Mouse (Mus musculus) lung, embryonic 16.5 days (tissue): ENCODE results near the gene Sgca. TPM values are rescaled to one million over a fixed set of nuclear protein-coding genes. Genes with fewer than 3 reads are reported as not detected.

Experiments
- ATAC-seq: fragments of 200-750 bp; cut with Nextera tagmentation; 2 replicates; pipeline ENCODE4 v1.8.0; 2017; ENCODE audit warnings: low read depth, mild to moderate bottlenecking, moderate library complexity
- H3K27ac ChIP-seq: fragments of 300-500 bp; sonication (generic); 2 replicates; pipeline ENCODE4 v1.5.1; 2014; ENCODE audit warnings: mild to moderate bottlenecking, control low read depth, low read length
- H3K27me3 ChIP-seq: fragments of 300-500 bp; sonication (generic); 2 replicates; pipeline ENCODE4 v1.6.1; 2014; ENCODE audit warnings: low read depth, low read length, mixed read lengths; ENCODE audit not compliant: control insufficient read depth, insufficient read depth
- H3K36me3 ChIP-seq: fragments of 300-500 bp; sonication (generic); 2 replicates; pipeline ENCODE4 v1.6.1; 2014; ENCODE audit warnings: low read length; ENCODE audit not compliant: control insufficient read depth, insufficient read depth
- H3K4me1 ChIP-seq: fragments of 300-500 bp; sonication (generic); replicated peaks from 2 replicates; pipeline ENCODE4 v1.6.1; 2014; ENCODE audit warnings: low read length, mixed read lengths; ENCODE audit not compliant: control insufficient read depth, insufficient read depth
- H3K4me2 ChIP-seq: fragments of 300-500 bp; sonication (generic); 2 replicates; pipeline ENCODE4 v1.6.1; 2014; ENCODE audit warnings: low read depth, low read length, control low read depth
- H3K4me3 ChIP-seq: fragments of 300-500 bp; sonication (generic); 2 replicates; pipeline ENCODE4 v1.5.1; 2014; ENCODE audit warnings: mild to moderate bottlenecking, low read length, control low read depth
- H3K9ac ChIP-seq: fragments of 300-500 bp; sonication (generic); 2 replicates; pipeline ENCODE4 v1.6.1; 2014; ENCODE audit warnings: low read length, control low read depth
- H3K9me3 ChIP-seq: fragments of 300-500 bp; sonication (generic); 2 replicates; pipeline ENCODE4 v1.6.1; 2016; ENCODE audit warnings: low read length; ENCODE audit not compliant: control insufficient read depth
- WGBS: fragments of 180-500 bp; shearing (Covaris S2); extraction: QIAGEN DNeasy Blood & Tissue Kit; methylation state at CpG from one replicate; pipeline ENCODE4 v1.1.7; 2014; 5-methylcytosine and 5-hydroxymethylcytosine counted together
- polyA plus RNA-seq: library from polyadenylated mRNA; unstranded; fragments of >200 nt; fragmentation: Nextera tagmentation; extraction: Ambion mirVana; gene quantifications from 2 replicates; pipeline ENCODE4 v1.2.1, GENCODE M21; 2015

Gene Sgca
- 1.3 and 1.4 TPM in 2 replicates for polyA plus RNA-seq

DNA sequence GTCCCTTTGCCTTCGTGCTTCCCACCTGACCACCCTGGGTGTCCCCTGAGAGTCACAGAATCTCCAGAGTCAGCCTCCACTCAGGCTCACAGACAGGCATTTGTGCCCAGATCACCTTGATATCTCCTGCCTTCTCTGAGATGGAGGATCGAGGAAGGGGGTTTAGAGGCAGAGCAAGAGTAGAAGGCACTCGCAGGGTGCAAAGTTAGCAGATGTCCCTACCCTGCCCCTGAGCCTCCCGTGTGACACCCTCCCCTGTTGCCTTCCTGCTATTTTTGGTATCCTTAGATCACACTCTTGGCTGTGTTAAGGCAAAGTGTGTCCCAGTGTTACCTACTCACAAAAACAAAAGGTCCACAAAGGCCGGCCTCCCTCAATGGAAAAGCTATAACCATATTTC lies at the start of gene Sgca:
Gene Sgca, minus strand, starts transcription at position 129 of the 400 bp plus-strand sequence.
- Histone ChIP-seq H3K4me1 (peaks cover 4% of the 10 kb centered on the region; the same call in 1 of the 2 replicates), H3K27me3 (no peaks in the 10 kb centered on the region)

GRCm38 (mm10) chr11:95025227-95026012 lies 49.3 kb upstream of the Sgca start:
- H3K4me2 ChIP-seq: no peak overlapping the region
- WGBS: 63% methylated on average over 11 of the region's 11 CpGs
- H3K4me1 ChIP-seq: no peaks in the 10 kb centered on the region; the same call in none of the 2 replicates
- H3K27ac ChIP-seq: peak overlapping the region; percentile 84
- peak; percentile 65 for ATAC-seq
- H3K9ac ChIP-seq: no peak overlapping the region
- no peaks in the 10 kb centered on the region for H3K9me3 ChIP-seq
- H3K36me3 ChIP-seq: peaks cover 7% of the 10 kb centered on the region; the same call in 1 of the 2 replicates
- no peak overlapping the region for H3K4me3 ChIP-seq
- no peaks in the 10 kb centered on the region for H3K27me3 ChIP-seq

More for the DNA sequence above, at the start of gene Sgca:
- no peak within 1 kb of the TSS for H3K9ac ChIP-seq
- no peaks in the 10 kb centered on the region for H3K9me3 ChIP-seq
- no peak within 1 kb of the TSS for H3K4me2 ChIP-seq
- WGBS: 60% methylated on average over 5 of the region's 5 CpGs
- no peaks in the 10 kb centered on the region for H3K36me3 ChIP-seq
- no peak within 1 kb of the TSS for H3K27ac ChIP-seq
- no peak within 1 kb of the TSS for H3K4me3 ChIP-seq
- no peak for ATAC-seq

GRCm38 (mm10) chr11:95024439-95025184 lies 48.5 kb upstream of the Sgca start:
- Histone ChIP-seq H3K4me3 (no peak overlapping the region), H3K9me3 (no peaks in the 10 kb centered on the region), H3K36me3 (peaks cover 8% of the 10 kb centered on the region; the same call in 1 of the 2 replicates), H3K4me2 (no peak overlapping the region), H3K4me1 (no peaks in the 10 kb centered on the region; the same call in none of the 2 replicates), H3K27ac (peak overlapping the region; percentile 84), H3K9ac (no peak overlapping the region), H3K27me3 (no peaks in the 10 kb centered on the region)
- WGBS: 66% methylated on average over 29 of the region's 29 CpGs
- peak; percentile 35 for ATAC-seq

DNA sequence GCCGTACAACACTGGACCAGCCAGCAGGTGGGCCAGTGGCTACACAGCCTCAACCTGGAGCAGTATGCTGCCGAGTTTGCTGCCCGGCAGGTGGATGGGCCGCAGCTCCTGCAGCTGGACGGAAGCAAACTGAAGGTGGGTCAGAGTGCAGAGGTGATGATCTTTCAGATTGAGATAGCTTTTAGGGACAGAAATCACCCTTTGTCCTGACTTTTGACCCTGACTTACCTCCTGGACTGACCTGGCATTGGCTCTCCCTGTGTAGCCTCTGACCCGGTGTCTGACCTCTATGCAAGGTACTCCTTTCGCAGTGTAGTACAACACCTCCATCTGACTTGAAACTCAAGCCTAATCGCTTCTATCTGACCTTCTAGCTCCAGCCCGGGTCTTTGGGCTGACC lies 47.4 kb upstream of the Sgca start:
- no peaks in the 10 kb centered on the region; the same call in none of the 2 replicates for H3K4me1 ChIP-seq
- peaks cover 12% of the 10 kb centered on the region; the same call in 1 of the 2 replicates for H3K36me3 ChIP-seq
- ATAC-seq: no peak
- H3K27ac ChIP-seq: no peak overlapping the region
- H3K27me3 ChIP-seq: no peaks in the 10 kb centered on the region
- H3K9ac ChIP-seq: no peak overlapping the region
- H3K9me3 ChIP-seq: no peaks in the 10 kb centered on the region
- H3K4me2 ChIP-seq: no peak overlapping the region
- WGBS: 93% methylated on average over 9 of the region's 9 CpGs
- H3K4me3 ChIP-seq: no peak overlapping the region

- peaks cover 12% of the 10 kb centered on the region; the same call in 1 of the 2 replicates for H3K36me3 ChIP-seq
- H3K9me3 ChIP-seq: no peaks in the 10 kb centered on the region
- no peak for ATAC-seq
- WGBS: 77% methylated on average over 10 of the region's 10 CpGs
- no peaks in the 10 kb centered on the region for H3K27me3 ChIP-seq
- H3K4me1 ChIP-seq: no peaks in the 10 kb centered on the region; the same call in none of the 2 replicates
- no peak overlapping the region for H3K9ac ChIP-seq
- no peak overlapping the region for H3K4me2 ChIP-seq
- no peak overlapping the region for H3K4me3 ChIP-seq
- H3K27ac ChIP-seq: no peak overlapping the region
These were observed 46.3 kb upstream of the Sgca start for GRCm38 (mm10) chr11:95022237-95022992.

DNA sequence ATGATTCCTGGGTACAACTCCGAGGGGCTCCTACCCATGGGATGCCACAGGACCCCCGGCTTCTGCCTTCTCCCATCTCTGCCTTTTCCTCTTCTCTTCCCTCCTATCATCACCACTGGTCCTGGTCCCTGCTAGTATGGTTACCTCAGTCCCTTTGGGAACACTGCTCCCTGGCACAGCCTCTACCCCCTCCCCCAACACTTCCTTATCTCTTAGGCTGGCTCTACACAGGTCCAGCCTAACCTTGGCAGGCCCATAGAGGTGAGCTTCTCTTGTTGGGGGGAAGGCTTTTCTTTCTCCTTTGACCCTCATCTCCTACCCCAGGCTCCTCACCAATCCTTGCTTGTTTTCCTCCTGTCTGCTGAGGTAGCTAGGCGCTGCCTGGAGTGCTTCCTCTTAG lies 39.4 kb upstream of the Sgca start:
- peaks cover 7% of the 10 kb centered on the region for H3K4me1 ChIP-seq
- ATAC-seq: no peak
- WGBS: 62% methylated on average over 3 of the region's 3 CpGs

GRCm38 (mm10) chr11:95012487-95012886 lies 36.4 kb upstream of the Sgca start:
- 26% methylated on average over 3 of the region's 3 CpGs for WGBS
- no peak overlapping the region for H3K4me2 ChIP-seq

More for the DNA sequence above, 39.4 kb upstream of the Sgca start:
- Histone ChIP-seq H3K36me3 (0 out of 2 replicates have a peak, but pooled peaks cover 6% of the 10 kb centered on the region), H3K4me2 (no peak overlapping the region), H3K27ac (no peak overlapping the region), H3K27me3 (no peaks in the 10 kb centered on the region), H3K9me3 (no peaks in the 10 kb centered on the region), H3K9ac (no peak overlapping the region), H3K4me3 (no peak overlapping the region)

GRCm38 (mm10) chr11:95012075-95012474 lies 35.9 kb upstream of the Sgca start:
- 43% methylated on average over 3 of the region's 3 CpGs for WGBS
- no peaks in the 10 kb centered on the region for H3K36me3 ChIP-seq
- peaks cover 24% of the 10 kb centered on the region for H3K4me1 ChIP-seq
- no peak overlapping the region for H3K9ac ChIP-seq
- ATAC-seq: no peak
- H3K27ac ChIP-seq: no peak overlapping the region
- no peaks in the 10 kb centered on the region for H3K9me3 ChIP-seq
- no peaks in the 10 kb centered on the region for H3K27me3 ChIP-seq
- no peak overlapping the region for H3K4me3 ChIP-seq
- no peak overlapping the region; the same call in 1 of the 2 replicates for H3K4me2 ChIP-seq

More at GRCm38 (mm10) chr11:95012487-95012886, 36.4 kb upstream of the Sgca start:
- Histone ChIP-seq H3K9me3 (no peaks in the 10 kb centered on the region), H3K9ac (no peak overlapping the region), H3K27ac (no peak overlapping the region), H3K4me3 (no peak overlapping the region), H3K4me1 (peaks cover 20% of the 10 kb centered on the region), H3K27me3 (no peaks in the 10 kb centered on the region), H3K36me3 (no peaks in the 10 kb centered on the region)
- ATAC-seq: no peak
